Mouse (Mus musculus) testis, adult 2 months (tissue): ENCODE results near the gene Polr2m.

Experiments used
- CTCF ChIP-seq: fragments of 200-500 bp; IDR thresholded peaks from 2 replicates; pipeline ENCODE4 v1.5.1; 2012; ENCODE audit warnings: low read depth, mild to moderate bottlenecking, inconsistent platforms, low read length, moderate library complexity; ENCODE audit not compliant: control insufficient read depth, insufficient read depth, insufficient replicate concordance
- POLR2A ChIP-seq: fragments of 200-500 bp; IDR thresholded peaks from 2 replicates; pipeline ENCODE4 v1.6.1; 2012; ENCODE audit warnings: low read depth, mild to moderate bottlenecking, inconsistent platforms, low read length, moderate library complexity; ENCODE audit not compliant: control insufficient read depth

GRCm38 (mm10) chr9:71438146-71438545, 47.6 kb downstream of the Polr2m start:
- TF ChIP-seq CTCF (no peak), POLR2A (no peak)
